Mouse (Mus musculus) liver, adult 10 weeks (tissue): Measurements from ENCODE around the gene Trim30c. TPM values are rescaled to one million over a fixed set of nuclear protein-coding genes. Genes with fewer than 3 reads are reported as not detected.

ENCODE experiments used
- polyA plus RNA-seq: library from polyadenylated mRNA; stranded (reverse); fragments of 350-450 nt; fragmentation: Illumina TruSeq; extraction: RNeasy Lipid Tissue Mini Kit (QIAGEN cat#74804); gene quantifications from one replicate; pipeline ENCODE4 v1.2.3, GENCODE M21; 2014; ENCODE audit warnings: low read depth, low replicate concordance

Gene Trim30c
- polyA plus RNA-seq: 0.29 TPM

GRCm38 (mm10) chr7:104400698-104401097, at the start of gene Trim30c:
Gene Trim30c, minus strand, starts transcription at chr7:104400837.

GRCm38 (mm10) chr7:104369736-104370414, 30.8 kb downstream of the Trim30c start, which contains the start of gene Trim30b:
Gene Trim30b, minus strand, starts transcription at chr7:104369884.

GRCm38 (mm10) chr7:104352717-104353599, 47.7 kb downstream of the Trim30c start, which contains the start of gene Trim12c:
Gene Trim12c, minus strand, starts transcription at chr7:104353362.

Other genes with a start within 250 kb of the Trim30c start
- not detected for gene Olfm5, start 236.0 kb downstream of the Trim30c start, polyA plus RNA-seq
- not detected for gene Olfr648, start 217.4 kb downstream of the Trim30c start, polyA plus RNA-seq
- not detected for gene Olfr649, start 204.9 kb downstream of the Trim30c start, polyA plus RNA-seq
- 0.34 TPM for gene Trim6, start 182.0 kb downstream of the Trim30c start, polyA plus RNA-seq
- 14.9 TPM for gene Trim34a, start 156.4 kb downstream of the Trim30c start, polyA plus RNA-seq
- gene Trim5, start 112.7 kb downstream of the Trim30c start, polyA plus RNA-seq: 3.6 TPM
- 16.4 TPM for gene Trim12a, start 85.4 kb downstream of the Trim30c start, polyA plus RNA-seq
- gene Trim34b, start 71.4 kb downstream of the Trim30c start, polyA plus RNA-seq: not detected
- gene Trim12c, start 47.5 kb downstream of the Trim30c start, polyA plus RNA-seq: 14.0 TPM
- gene Trim30b, start 31.0 kb downstream of the Trim30c start, polyA plus RNA-seq: 0.34 TPM
- gene Trim30a, start 64.4 kb upstream of the Trim30c start, polyA plus RNA-seq: 14.2 TPM
- 14.9 TPM for gene Trim30d, start 107.0 kb upstream of the Trim30c start, polyA plus RNA-seq
- gene Olfr651, start 149.3 kb upstream of the Trim30c start, polyA plus RNA-seq: not detected
- gene Olfr652, start 160.1 kb upstream of the Trim30c start, polyA plus RNA-seq: not detected
- gene Olfr653, start 176.5 kb upstream of the Trim30c start, polyA plus RNA-seq: not detected
- gene Olfr654, start 186.2 kb upstream of the Trim30c start, polyA plus RNA-seq: not detected
- gene Olfr655, start 200.9 kb upstream of the Trim30c start, polyA plus RNA-seq: not detected
- not detected for gene Olfr656, start 213.1 kb upstream of the Trim30c start, polyA plus RNA-seq
- not detected for gene Olfr657, start 224.0 kb upstream of the Trim30c start, polyA plus RNA-seq
- gene Olfr658, start 246.5 kb upstream of the Trim30c start, polyA plus RNA-seq: not detected